Mouse (Mus musculus) right cerebral cortex, postnatal 10 days (tissue): ENCODE data around the gene Dip2b.
A peak's percentile ranks its signal among the peaks of the same experiment; 100 is the strongest.

Experiments used
- DNase-seq, 2 experiments: peaks; one replicate each; pipeline ENCODE4 v3.0.0; 2021; ENCODE audit warnings: low spot score in 2 of 2

Dip2b gene

DNA sequence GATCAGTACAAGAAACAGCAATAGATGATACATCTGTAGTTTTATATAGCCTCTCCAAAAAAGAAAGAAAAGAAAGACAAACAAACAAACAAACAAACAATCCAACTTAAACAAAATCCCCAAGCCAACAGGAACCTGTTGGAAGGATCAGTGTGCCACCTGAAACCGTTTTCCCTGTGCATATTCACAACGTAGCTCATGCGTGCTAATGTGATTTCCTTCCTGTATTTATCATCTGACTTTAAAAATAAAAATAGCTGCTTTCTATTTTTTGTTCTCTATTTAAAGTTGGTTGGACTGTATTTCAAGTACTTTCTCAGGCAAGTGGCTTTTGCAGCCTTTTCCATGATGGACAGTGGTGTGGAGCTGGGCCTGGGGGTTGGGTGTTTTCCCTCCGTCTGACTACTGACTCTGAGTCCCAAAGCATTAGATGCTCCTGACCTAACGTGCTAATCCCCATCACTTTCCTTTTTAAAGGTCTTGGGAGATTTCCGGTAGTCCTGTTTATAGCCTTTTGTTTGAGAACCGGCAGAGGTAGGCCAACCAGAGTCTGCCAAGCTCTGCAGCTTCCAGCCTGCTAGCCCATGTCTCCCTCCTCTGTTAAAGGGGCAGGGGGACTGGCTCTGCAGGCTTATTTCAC, 90.8 kb downstream of the Dip2b start:
- DNase-seq = no peak

DNA sequence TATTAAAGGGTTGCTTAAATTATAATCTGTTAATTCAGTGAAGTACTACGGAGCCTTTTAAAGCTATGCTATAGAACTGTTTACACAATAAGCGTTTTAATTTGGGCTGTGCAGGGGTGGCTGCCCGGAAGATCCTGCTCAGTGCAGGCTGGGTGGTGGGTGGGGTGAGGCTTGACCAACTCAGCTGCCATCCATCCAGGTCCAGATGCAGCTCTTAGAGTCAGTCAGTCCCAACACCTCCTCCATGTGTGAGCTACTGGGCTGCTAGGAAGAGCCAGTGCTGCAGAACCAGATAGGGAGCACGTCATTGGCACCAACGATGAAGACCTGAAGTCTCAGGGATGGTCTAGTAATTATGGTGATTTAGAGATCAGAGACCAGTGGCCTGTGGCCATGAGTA, 101.2 kb downstream of the Dip2b start:
- no peak for DNase-seq

GRCm38 (mm10) chr15:100140428-100140827, 102.0 kb downstream of the Dip2b start:
- no peak for DNase-seq

- peak; percentile 72 to 87 for DNase-seq
Measured at GRCm38 (mm10) chr15:100143091-100143801, 104.8 kb downstream of the Dip2b start.

- DNase-seq = no peak
Measured at GRCm38 (mm10) chr15:100144854-100145824, 106.7 kb downstream of the Dip2b start.

- DNase-seq = no peak
Measured at GRCm38 (mm10) chr15:100145917-100146316, 107.5 kb downstream of the Dip2b start.

DNA sequence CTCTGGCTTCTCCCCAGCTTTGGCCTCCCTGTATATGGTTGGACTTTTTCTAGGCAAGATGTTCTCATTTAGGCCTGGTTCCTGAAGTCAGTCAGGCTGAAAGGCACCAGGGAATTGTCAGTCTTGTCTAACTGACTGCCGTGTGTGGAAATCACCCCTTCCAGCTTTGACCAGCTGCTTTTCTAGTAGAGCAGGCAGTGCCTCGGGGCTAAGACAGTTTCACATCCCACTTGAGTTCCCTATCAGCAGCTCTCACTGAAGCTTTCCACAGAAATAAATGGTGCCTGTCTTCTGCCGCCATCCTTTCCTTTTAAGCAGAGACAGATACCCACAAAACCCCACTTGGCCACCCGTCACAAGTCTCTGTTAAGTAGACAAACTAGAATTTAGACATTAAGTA, 112.1 kb downstream of the Dip2b start:
- no peak for DNase-seq

DNA sequence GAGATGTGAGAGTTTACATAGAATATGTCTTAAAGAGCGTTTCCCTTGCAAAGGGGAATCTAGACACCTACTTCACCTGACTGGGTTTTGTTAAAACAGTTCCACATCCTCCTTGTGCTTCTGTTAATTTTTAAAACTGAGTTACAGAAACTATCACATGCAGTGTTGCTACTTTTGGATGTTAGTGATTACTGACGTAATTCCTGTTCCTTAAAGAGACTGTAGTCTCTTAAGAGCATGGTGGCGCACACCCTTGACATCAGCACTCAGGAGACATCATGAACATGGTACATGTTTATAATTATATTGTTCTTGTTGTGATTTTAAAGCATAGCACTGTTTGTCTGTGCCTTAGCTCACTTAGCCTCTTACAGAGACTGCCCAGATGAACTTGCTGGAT, 113.9 kb downstream of the Dip2b start:
- no peak for DNase-seq

- DNase-seq = no peak
Measured at GRCm38 (mm10) chr15:100153024-100153423, 114.6 kb downstream of the Dip2b start.

GRCm38 (mm10) chr15:100156095-100156707, 117.7 kb downstream of the Dip2b start:
- no peak for DNase-seq

- no peak for DNase-seq
Measured at GRCm38 (mm10) chr15:100156781-100157470, 118.5 kb downstream of the Dip2b start.

GRCm38 (mm10) chr15:100158985-100159384, 120.5 kb downstream of the Dip2b start:
- no peak for DNase-seq

DNA sequence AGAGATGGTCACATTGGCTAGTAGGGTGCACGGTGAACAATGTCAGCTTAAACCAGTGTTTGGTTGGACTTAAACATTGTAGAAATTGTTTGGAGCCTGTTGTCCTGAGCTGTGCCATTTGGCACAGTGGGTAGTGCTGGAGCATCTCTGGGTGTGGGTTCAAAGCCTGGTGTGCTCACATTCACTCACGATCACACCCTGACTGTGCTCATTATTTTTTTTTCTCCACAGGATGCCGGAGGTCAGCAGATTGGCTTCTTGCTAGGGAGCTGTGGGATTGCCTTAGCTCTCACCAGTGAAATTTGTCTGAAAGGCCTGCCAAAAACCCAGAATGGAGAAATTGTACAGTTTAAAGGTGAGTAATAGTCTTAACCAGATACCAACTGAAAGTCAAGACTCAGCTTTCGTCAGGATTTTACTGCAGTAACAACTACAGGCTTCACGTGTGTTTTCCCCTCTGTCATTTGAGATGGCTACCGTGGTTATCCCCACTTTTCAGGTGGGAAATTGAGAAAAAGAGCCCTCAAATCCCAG, 123.3 kb downstream of the Dip2b start:
- DNase-seq = no peak

- no peak for DNase-seq
Measured at GRCm38 (mm10) chr15:100163381-100164051, 125.1 kb downstream of the Dip2b start.

- no peak for DNase-seq
Measured at GRCm38 (mm10) chr15:100166464-100166863, 128.0 kb downstream of the Dip2b start.

GRCm38 (mm10) chr15:100167791-100168190, 129.3 kb downstream of the Dip2b start:
- DNase-seq = peak in 1 of 2 experiments; percentile 47

- no peak for DNase-seq
Measured at GRCm38 (mm10) chr15:100168191-100168606, 129.7 kb downstream of the Dip2b start.

- no peak for DNase-seq
Measured at GRCm38 (mm10) chr15:100175176-100175575, 136.7 kb downstream of the Dip2b start.

DNA sequence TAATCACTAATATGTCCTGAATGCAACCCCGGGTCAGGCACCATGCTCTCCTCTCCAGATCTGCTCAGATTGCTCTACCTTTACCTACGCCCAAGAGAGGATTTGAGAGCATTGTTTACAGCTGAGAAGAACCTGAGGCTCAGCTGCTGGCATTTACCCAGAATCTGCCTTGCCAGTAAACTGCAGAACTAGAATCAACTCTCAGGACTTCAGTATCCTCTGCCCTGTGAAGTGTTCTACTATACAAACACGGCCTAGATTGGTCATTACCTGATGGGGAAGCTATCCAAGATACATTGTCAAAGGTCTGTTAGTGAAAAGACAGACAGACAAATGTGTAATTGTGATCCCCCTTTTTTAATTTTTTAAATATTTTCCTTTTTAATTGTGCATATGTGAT, 138.7 kb downstream of the Dip2b start:
- DNase-seq = no peak

DNA sequence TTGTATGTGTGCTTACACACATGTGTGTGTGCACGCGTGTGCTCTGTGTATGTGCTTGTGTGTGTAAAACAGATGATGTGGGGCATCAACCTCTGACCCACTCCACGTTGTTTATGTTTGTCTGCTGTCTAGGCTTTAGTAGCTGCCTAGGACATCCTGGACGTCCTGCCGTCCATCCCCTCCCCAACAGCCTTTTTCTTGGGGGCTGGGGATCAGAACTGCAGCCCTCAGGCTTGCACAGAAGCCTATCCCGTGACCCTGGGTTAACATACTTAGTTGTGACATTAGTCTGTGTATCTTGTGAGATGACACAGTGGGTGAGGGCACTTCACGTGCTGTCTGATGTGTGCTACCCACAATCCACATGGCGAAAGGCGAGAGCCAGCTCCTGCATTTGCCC, 139.1 kb downstream of the Dip2b start:
- DNase-seq = no peak
